Mouse (Mus musculus): Measurements from ENCODE around the gene Stard8. TPM values are rescaled to one million over a fixed set of nuclear protein-coding genes. Genes with fewer than 3 reads are reported as not detected.
"Not testable (repeated sequence)": the region's sequence is repeated elsewhere in the genome, so short reads cannot be mapped to it uniquely, and the experiment has no call there.

Stard8 gene
- 3.5 and 4.0 TPM in 2 replicates for polyA plus RNA-seq (2015; fragmentation: Nextera tagmentation; extraction: Ambion mirVana)

GRCm38 (mm10) chrX:99003046-99003445 lies at the start of gene Stard8:
Stard8 (plus strand) TSS chrX:99003248.
- Histone ChIP-seq H3K4me2 (ENCODE audit: low read depth, low read length) (no peak within 1 kb of the TSS), H3K9me3 (replicated peaks; ENCODE audit: control insufficient read depth, low read length) (no peaks in the 10 kb centered on the region), H3K4me3 (ENCODE audit: low read depth, low read length) (no peak within 1 kb of the TSS), H3K4me1 (ENCODE audit: control insufficient read depth, low read depth, low read length) (no peaks in the 10 kb centered on the region), H3K9ac (ENCODE audit: low read depth, low read length) (no peak within 1 kb of the TSS), H3K27me3 (ENCODE audit: control insufficient read depth, insufficient read depth, low read depth, low read length) (peaks cover 5% of the 10 kb centered on the region; the same call in 1 of the 2 replicates), H3K27ac (ENCODE audit: low read length) (no peak within 1 kb of the TSS), H3K36me3 (ENCODE audit: control insufficient read depth, insufficient read depth) (no peaks in the 10 kb centered on the region)
- no peak for ATAC-seq (ENCODE audit: low read depth)
- WGBS (ENCODE audit: insufficient replicate concordance): 59% methylated on average over 9 of the region's 9 CpGs

GRCm38 (mm10) chrX:98953941-98954340 lies 49.1 kb upstream of the Stard8 start:
- 18% methylated on average over 4 of the region's 6 CpGs for WGBS (ENCODE audit: insufficient replicate concordance)

GRCm38 (mm10) chrX:98958287-98958686 lies 44.8 kb upstream of the Stard8 start:
- Histone ChIP-seq H3K9me3 (replicated peaks; ENCODE audit: control insufficient read depth, low read length) (no peaks in the 10 kb centered on the region), H3K9ac (ENCODE audit: low read depth, low read length) (no peak overlapping the region), H3K4me3 (ENCODE audit: low read depth, low read length) (no peak overlapping the region), H3K36me3 (ENCODE audit: control insufficient read depth, insufficient read depth) (no peaks in the 10 kb centered on the region), H3K27me3 (ENCODE audit: control insufficient read depth, insufficient read depth, low read depth, low read length) (no peaks in the 10 kb centered on the region), H3K4me2 (ENCODE audit: low read depth, low read length) (no peak overlapping the region), H3K4me1 (ENCODE audit: control insufficient read depth, low read depth, low read length) (no peaks in the 10 kb centered on the region), H3K27ac (ENCODE audit: low read length) (0 out of 2 replicates have a peak overlapping the region, but pooled peaks have one; percentile 19)
- WGBS (ENCODE audit: insufficient replicate concordance): 52% methylated on average over 9 of the region's 9 CpGs
- ATAC-seq (ENCODE audit: low read depth): peak; percentile 41; the same call in 1 of the 2 replicates

More at GRCm38 (mm10) chrX:98953941-98954340, 49.1 kb upstream of the Stard8 start:
- Histone ChIP-seq H3K4me3 (ENCODE audit: low read depth, low read length) (no peak overlapping the region), H3K9ac (ENCODE audit: low read depth, low read length) (no peak overlapping the region), H3K36me3 (ENCODE audit: control insufficient read depth, insufficient read depth) (no peaks in the 10 kb centered on the region), H3K4me2 (ENCODE audit: low read depth, low read length) (no peak overlapping the region), H3K27me3 (ENCODE audit: control insufficient read depth, insufficient read depth, low read depth, low read length) (no peaks in the 10 kb centered on the region), H3K9me3 (replicated peaks; ENCODE audit: control insufficient read depth, low read length) (no peaks in the 10 kb centered on the region), H3K4me1 (ENCODE audit: control insufficient read depth, low read depth, low read length) (no peaks in the 10 kb centered on the region), H3K27ac (ENCODE audit: low read length) (no peak overlapping the region)
- ATAC-seq (ENCODE audit: low read depth): no peak

GRCm38 (mm10) chrX:98959050-98959449 lies 44.0 kb upstream of the Stard8 start:
- WGBS (ENCODE audit: insufficient replicate concordance): 31% methylated on average over 4 of the region's 4 CpGs
- no peak overlapping the region for H3K9ac ChIP-seq (ENCODE audit: low read depth, low read length)
- H3K4me2 ChIP-seq (ENCODE audit: low read depth, low read length): no peak overlapping the region
- H3K9me3 ChIP-seq (replicated peaks; ENCODE audit: control insufficient read depth, low read length): no peaks in the 10 kb centered on the region
- H3K4me1 ChIP-seq (ENCODE audit: control insufficient read depth, low read depth, low read length): no peaks in the 10 kb centered on the region
- peak; percentile 47; the same call in 1 of the 2 replicates for ATAC-seq (ENCODE audit: low read depth)
- no peaks in the 10 kb centered on the region for H3K36me3 ChIP-seq (ENCODE audit: control insufficient read depth, insufficient read depth)
- no peaks in the 10 kb centered on the region for H3K27me3 ChIP-seq (ENCODE audit: control insufficient read depth, insufficient read depth, low read depth, low read length)
- H3K27ac ChIP-seq (ENCODE audit: low read length): no peak overlapping the region
- no peak overlapping the region for H3K4me3 ChIP-seq (ENCODE audit: low read depth, low read length)

- no peak overlapping the region for H3K4me3 ChIP-seq (ENCODE audit: low read depth, low read length)
- no peak for ATAC-seq (ENCODE audit: low read depth)
- no peak overlapping the region for H3K4me2 ChIP-seq (ENCODE audit: low read depth, low read length)
- H3K9me3 ChIP-seq (replicated peaks; ENCODE audit: control insufficient read depth, low read length): no peaks in the 10 kb centered on the region
- no peaks in the 10 kb centered on the region for H3K36me3 ChIP-seq (ENCODE audit: control insufficient read depth, insufficient read depth)
- H3K4me1 ChIP-seq (ENCODE audit: control insufficient read depth, low read depth, low read length): no peaks in the 10 kb centered on the region
- no peaks in the 10 kb centered on the region for H3K27me3 ChIP-seq (ENCODE audit: control insufficient read depth, insufficient read depth, low read depth, low read length)
- no peak overlapping the region for H3K9ac ChIP-seq (ENCODE audit: low read depth, low read length)
- no peak overlapping the region for H3K27ac ChIP-seq (ENCODE audit: low read length)
Measured at GRCm38 (mm10) chrX:98963742-98964141, 39.3 kb upstream of the Stard8 start.

GRCm38 (mm10) chrX:98964513-98964912 lies 38.5 kb upstream of the Stard8 start:
- no peak for ATAC-seq (ENCODE audit: low read depth)
- Histone ChIP-seq H3K27ac (ENCODE audit: low read length) (no peak overlapping the region), H3K9me3 (replicated peaks; ENCODE audit: control insufficient read depth, low read length) (no peaks in the 10 kb centered on the region), H3K36me3 (ENCODE audit: control insufficient read depth, insufficient read depth) (no peaks in the 10 kb centered on the region), H3K9ac (ENCODE audit: low read depth, low read length) (no peak overlapping the region), H3K4me2 (ENCODE audit: low read depth, low read length) (no peak overlapping the region), H3K4me1 (ENCODE audit: control insufficient read depth, low read depth, low read length) (no peaks in the 10 kb centered on the region), H3K27me3 (ENCODE audit: control insufficient read depth, insufficient read depth, low read depth, low read length) (no peaks in the 10 kb centered on the region), H3K4me3 (ENCODE audit: low read depth, low read length) (no peak overlapping the region)

GRCm38 (mm10) chrX:98986611-98987010 lies 16.4 kb upstream of the Stard8 start:
- not testable (repeated sequence) for H3K27me3 ChIP-seq (ENCODE audit: control insufficient read depth, insufficient read depth, low read depth, low read length); H3K9me3 ChIP-seq (replicated peaks; ENCODE audit: control insufficient read depth, low read length); H3K4me3 ChIP-seq (ENCODE audit: low read depth, low read length); H3K9ac ChIP-seq (ENCODE audit: low read depth, low read length); ATAC-seq (ENCODE audit: low read depth); H3K27ac ChIP-seq (ENCODE audit: low read length); H3K4me2 ChIP-seq (ENCODE audit: low read depth, low read length); H3K36me3 ChIP-seq (ENCODE audit: control insufficient read depth, insufficient read depth); H3K4me1 ChIP-seq (ENCODE audit: control insufficient read depth, low read depth, low read length)
- 38% methylated on average over 5 of the region's 5 CpGs for WGBS (ENCODE audit: insufficient replicate concordance)

GRCm38 (mm10) chrX:98989574-98989973 lies 13.5 kb upstream of the Stard8 start:
- Histone ChIP-seq H3K4me2 (ENCODE audit: low read depth, low read length) (no peak overlapping the region), H3K4me1 (ENCODE audit: control insufficient read depth, low read depth, low read length) (no peaks in the 10 kb centered on the region), H3K36me3 (ENCODE audit: control insufficient read depth, insufficient read depth) (no peaks in the 10 kb centered on the region), H3K27ac (ENCODE audit: low read length) (no peak overlapping the region), H3K9ac (ENCODE audit: low read depth, low read length) (no peak overlapping the region), H3K4me3 (ENCODE audit: low read depth, low read length) (no peak overlapping the region), H3K27me3 (ENCODE audit: control insufficient read depth, insufficient read depth, low read depth, low read length) (no peaks in the 10 kb centered on the region), H3K9me3 (replicated peaks; ENCODE audit: control insufficient read depth, low read length) (no peaks in the 10 kb centered on the region)
- ATAC-seq (ENCODE audit: low read depth): no peak
- 23% methylated on average over 6 of the region's 6 CpGs for WGBS (ENCODE audit: insufficient replicate concordance)

- Histone ChIP-seq H3K4me3 (ENCODE audit: low read depth, low read length) (no peak overlapping the region), H3K9ac (ENCODE audit: low read depth, low read length) (no peak overlapping the region), H3K4me1 (ENCODE audit: control insufficient read depth, low read depth, low read length) (no peaks in the 10 kb centered on the region), H3K4me2 (ENCODE audit: low read depth, low read length) (no peak overlapping the region), H3K27ac (ENCODE audit: low read length) (no peak overlapping the region), H3K27me3 (ENCODE audit: control insufficient read depth, insufficient read depth, low read depth, low read length) (peaks cover 5% of the 10 kb centered on the region; the same call in 1 of the 2 replicates), H3K9me3 (replicated peaks; ENCODE audit: control insufficient read depth, low read length) (no peaks in the 10 kb centered on the region), H3K36me3 (ENCODE audit: control insufficient read depth, insufficient read depth) (no peaks in the 10 kb centered on the region)
- ATAC-seq (ENCODE audit: low read depth): no peak
- 42% methylated on average over 6 of the region's 6 CpGs for WGBS (ENCODE audit: insufficient replicate concordance)
Measured at GRCm38 (mm10) chrX:99002065-99002464, 983 bp upstream of the Stard8 start.
